Mouse (Mus musculus) neural tube, embryonic 11.5 days (tissue): ENCODE data around the gene Gpr34. TPM values are rescaled to one million over a fixed set of nuclear protein-coding genes. Genes with fewer than 3 reads are reported as not detected.

Experiments
- ATAC-seq: fragments of 200-750 bp; cut with Nextera tagmentation; 2 replicates; pipeline ENCODE4 v1.8.0; 2017; ENCODE audit warnings: moderate number of reproducible peaks, mild to moderate bottlenecking, moderate TSS enrichment, moderate library complexity; ENCODE audit not compliant: insufficient read depth, low FRiP score, low TSS enrichment
- DNase-seq: peaks from one replicate; pipeline ENCODE4 v3.0.0-alpha.2; 2015; ENCODE audit warnings: low spot score
- H3K27ac ChIP-seq: fragments of 300-500 bp; sonication (generic); 2 replicates; pipeline ENCODE4 v1.5.1; 2014; ENCODE audit warnings: low read depth, mild to moderate bottlenecking, low read length
- H3K27me3 ChIP-seq: fragments of 300-500 bp; sonication (generic); 2 replicates; pipeline ENCODE4 v1.6.1; 2014; ENCODE audit warnings: mild to moderate bottlenecking, low read length, mixed read lengths; ENCODE audit not compliant: control insufficient read depth, insufficient read depth
- H3K36me3 ChIP-seq: fragments of 300-500 bp; sonication (generic); 2 replicates; pipeline ENCODE4 v1.6.1; 2014; ENCODE audit warnings: mild to moderate bottlenecking, low read length, moderate library complexity, mixed read lengths; ENCODE audit not compliant: control insufficient read depth, insufficient read depth
- H3K4me1 ChIP-seq: fragments of 300-500 bp; sonication (generic); 2 replicates; pipeline ENCODE4 v1.6.1; 2014; ENCODE audit warnings: low read length, mixed read lengths; ENCODE audit not compliant: control insufficient read depth, insufficient read depth
- H3K4me2 ChIP-seq: fragments of 300-500 bp; sonication (generic); 2 replicates; pipeline ENCODE4 v1.6.1; 2014; ENCODE audit warnings: low read depth, mild to moderate bottlenecking, moderate library complexity
- H3K4me3 ChIP-seq: fragments of 300-500 bp; sonication (generic); 2 replicates; pipeline ENCODE4 v1.5.1; 2014; ENCODE audit warnings: low read depth, low read length
- H3K9ac ChIP-seq: fragments of 300-500 bp; sonication (generic); 2 replicates; pipeline ENCODE4 v1.6.1; 2014; ENCODE audit warnings: mild to moderate bottlenecking, low read length
- H3K9me3 ChIP-seq: fragments of 300-500 bp; sonication (generic); 2 replicates; pipeline ENCODE4 v1.6.1; 2016; ENCODE audit warnings: low read length; ENCODE audit not compliant: control insufficient read depth
- WGBS: fragments of 180-500 bp; shearing (Covaris S2); extraction: QIAGEN DNeasy Blood & Tissue Kit; methylation state at CpG from one replicate; pipeline ENCODE4 v1.1.7; 2014; 5-methylcytosine and 5-hydroxymethylcytosine counted together
- polyA plus RNA-seq: library from polyadenylated mRNA; unstranded; fragments of >200 nt; fragmentation: Nextera tagmentation; extraction: Ambion mirVana; gene quantifications from 2 replicates; pipeline ENCODE4 v1.2.1, GENCODE M21; 2014

The Gpr34 gene
- polyA plus RNA-seq, 1 experiment from 2014 or later: 1.5 TPM

DNA sequence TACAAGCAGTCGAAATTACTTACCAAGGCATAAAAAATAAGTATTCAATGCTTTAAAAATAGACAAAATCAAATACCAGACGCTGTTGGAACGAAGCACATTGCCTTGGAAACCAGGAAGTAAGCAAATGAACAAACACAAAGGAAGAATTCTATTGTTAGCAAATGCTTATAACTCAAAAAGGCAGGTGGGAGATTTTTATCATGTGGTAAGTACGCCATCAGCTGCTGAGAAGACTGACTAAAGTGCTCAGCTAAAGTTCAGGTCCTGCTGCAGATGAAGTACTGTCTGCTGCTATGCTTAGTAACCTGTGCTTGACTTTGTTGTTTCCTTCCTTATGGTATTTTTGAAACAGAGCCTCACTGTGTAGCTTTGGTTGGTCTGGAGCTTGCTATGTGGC, 13.4 kb upstream of the Gpr34 start:
- ATAC-seq (no peak), DNase-seq (no peak)
- Histone ChIP-seq H3K36me3 (no peaks in the 10 kb centered on the region), H3K9ac (no peak overlapping the region), H3K27ac (no peak overlapping the region), H3K4me3 (no peak overlapping the region), H3K4me2 (no peak overlapping the region), H3K27me3 (no peaks in the 10 kb centered on the region), H3K4me1 (no peaks in the 10 kb centered on the region), H3K9me3 (no peaks in the 10 kb centered on the region)
- 86% methylated on average over 4 of the region's 4 CpGs for WGBS

DNA sequence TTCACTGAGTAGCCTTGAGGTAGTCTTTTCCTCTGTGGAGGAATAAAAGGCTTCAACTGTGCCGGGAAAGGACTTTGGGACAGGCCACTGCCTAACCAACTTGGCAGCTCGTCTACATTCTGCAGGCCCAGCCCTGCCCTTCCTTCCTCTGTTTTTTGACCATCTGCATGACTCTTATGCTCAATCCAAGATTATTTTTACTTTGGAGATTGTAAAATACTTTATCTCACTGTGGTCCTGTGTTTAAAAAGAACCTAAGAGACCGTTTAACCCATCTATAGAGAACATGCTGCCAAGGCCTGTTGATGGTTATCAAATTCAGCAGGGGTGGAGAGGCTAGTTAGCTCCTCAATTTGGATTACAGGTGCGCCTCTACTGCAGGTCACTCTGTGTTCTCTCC, 10.4 kb upstream of the Gpr34 start:
- no peak overlapping the region for H3K4me3 ChIP-seq
- no peak for DNase-seq
- ATAC-seq: no peak
- H3K36me3 ChIP-seq: no peaks in the 10 kb centered on the region
- no peaks in the 10 kb centered on the region for H3K4me1 ChIP-seq
- H3K4me2 ChIP-seq: no peak overlapping the region
- no peak overlapping the region for H3K27ac ChIP-seq
- no peaks in the 10 kb centered on the region for H3K9me3 ChIP-seq
- 90% methylated on average over 4 of the region's 4 CpGs for WGBS
- H3K9ac ChIP-seq: no peak overlapping the region
- no peaks in the 10 kb centered on the region for H3K27me3 ChIP-seq

DNA sequence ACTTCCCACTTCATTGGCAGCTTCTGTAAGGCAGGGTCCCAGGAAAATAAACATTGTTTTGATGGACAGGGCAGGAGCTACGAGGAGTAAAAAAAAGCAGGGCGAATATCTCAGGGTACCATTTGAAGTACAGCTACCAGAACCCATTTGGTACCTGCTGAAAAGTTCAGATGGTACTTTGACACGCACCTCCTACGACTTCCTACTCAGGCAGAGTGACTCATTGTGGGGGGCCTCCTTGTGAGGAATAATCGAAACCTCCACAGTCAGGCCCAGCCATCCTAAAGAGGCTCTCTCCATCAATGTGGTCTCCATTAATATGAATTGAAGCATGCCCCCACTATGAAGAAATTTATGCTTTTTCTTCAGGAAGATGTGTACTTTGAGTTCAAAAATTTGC, 9.2 kb upstream of the Gpr34 start:
- H3K4me3 ChIP-seq: no peak overlapping the region

GRCm38 (mm10) chrX:13636398-13636797, 4.5 kb downstream of the Gpr34 start:
- no peak for DNase-seq
- WGBS: 94% methylated on average over 1 of the region's 1 CpGs
- ATAC-seq: no peak

More for the DNA sequence above, 9.2 kb upstream of the Gpr34 start:
- ATAC-seq (no peak), DNase-seq (no peak)
- H3K36me3 ChIP-seq: no peaks in the 10 kb centered on the region
- no peak overlapping the region for H3K9ac ChIP-seq
- 81% methylated on average over 5 of the region's 5 CpGs for WGBS
- H3K4me1 ChIP-seq: no peaks in the 10 kb centered on the region
- no peaks in the 10 kb centered on the region for H3K9me3 ChIP-seq
- H3K27ac ChIP-seq: no peak overlapping the region
- no peak overlapping the region for H3K4me2 ChIP-seq
- no peaks in the 10 kb centered on the region for H3K27me3 ChIP-seq

GRCm38 (mm10) chrX:13638894-13639293, 7.0 kb downstream of the Gpr34 start:
- no peaks in the 10 kb centered on the region for H3K36me3 ChIP-seq
- DNase-seq: no peak
- H3K27me3 ChIP-seq: no peaks in the 10 kb centered on the region
- WGBS: 70% methylated on average over 2 of the region's 2 CpGs
- ATAC-seq: no peak
- H3K4me3 ChIP-seq: no peak overlapping the region
- no peaks in the 10 kb centered on the region for H3K4me1 ChIP-seq
- H3K9ac ChIP-seq: no peak overlapping the region
- no peaks in the 10 kb centered on the region for H3K9me3 ChIP-seq
- H3K4me2 ChIP-seq: no peak overlapping the region
- no peak overlapping the region for H3K27ac ChIP-seq

More at GRCm38 (mm10) chrX:13636398-13636797, 4.5 kb downstream of the Gpr34 start:
- Histone ChIP-seq H3K9me3 (no peaks in the 10 kb centered on the region), H3K9ac (no peak overlapping the region), H3K4me1 (no peaks in the 10 kb centered on the region), H3K4me3 (no peak overlapping the region), H3K4me2 (no peak overlapping the region), H3K36me3 (no peaks in the 10 kb centered on the region), H3K27ac (no peak overlapping the region), H3K27me3 (no peaks in the 10 kb centered on the region)

GRCm38 (mm10) chrX:13651889-13652288, 20.0 kb downstream of the Gpr34 start:
- no peak overlapping the region for H3K9ac ChIP-seq
- 85% methylated on average over 2 of the region's 2 CpGs for WGBS
- no peak overlapping the region for H3K4me3 ChIP-seq
- H3K9me3 ChIP-seq: no peaks in the 10 kb centered on the region
- H3K36me3 ChIP-seq: no peaks in the 10 kb centered on the region
- no peak for DNase-seq
- H3K4me1 ChIP-seq: no peaks in the 10 kb centered on the region
- H3K27ac ChIP-seq: no peak overlapping the region
- no peaks in the 10 kb centered on the region for H3K27me3 ChIP-seq
- no peak for ATAC-seq
- H3K4me2 ChIP-seq: no peak overlapping the region

GRCm38 (mm10) chrX:13652291-13652690, 20.4 kb downstream of the Gpr34 start:
- H3K4me2 ChIP-seq: no peak overlapping the region
- H3K27me3 ChIP-seq: no peaks in the 10 kb centered on the region
- no peak for ATAC-seq
- H3K4me1 ChIP-seq: no peaks in the 10 kb centered on the region
- no peak for DNase-seq
- no peak overlapping the region for H3K4me3 ChIP-seq
- 82% methylated on average over 1 of the region's 1 CpGs for WGBS
- H3K27ac ChIP-seq: no peak overlapping the region
- H3K9ac ChIP-seq: no peak overlapping the region
- no peaks in the 10 kb centered on the region for H3K9me3 ChIP-seq
- H3K36me3 ChIP-seq: no peaks in the 10 kb centered on the region

GRCm38 (mm10) chrX:13655005-13655421, 23.1 kb downstream of the Gpr34 start:
- H3K9me3 ChIP-seq: no peaks in the 10 kb centered on the region
- H3K4me3 ChIP-seq: no peak overlapping the region
- no peaks in the 10 kb centered on the region for H3K4me1 ChIP-seq
- ATAC-seq: no peak
- H3K27ac ChIP-seq: no peak overlapping the region
- no peaks in the 10 kb centered on the region for H3K27me3 ChIP-seq
- no peak overlapping the region for H3K9ac ChIP-seq
- H3K36me3 ChIP-seq: no peaks in the 10 kb centered on the region
- no peak for DNase-seq
- no peak overlapping the region for H3K4me2 ChIP-seq
- 82% methylated on average over 3 of the region's 3 CpGs for WGBS

GRCm38 (mm10) chrX:13655906-13656305, 24.0 kb downstream of the Gpr34 start:
- Histone ChIP-seq H3K9ac (no peak overlapping the region), H3K4me3 (no peak overlapping the region), H3K27me3 (no peaks in the 10 kb centered on the region), H3K4me2 (no peak overlapping the region), H3K4me1 (no peaks in the 10 kb centered on the region), H3K9me3 (no peaks in the 10 kb centered on the region), H3K27ac (no peak overlapping the region), H3K36me3 (no peaks in the 10 kb centered on the region)
- 91% methylated on average over 6 of the region's 6 CpGs for WGBS
- DNase-seq (no peak), ATAC-seq (no peak)
